Mouse (Mus musculus): ENCODE measurements around the gene Tmem139.

DNA sequence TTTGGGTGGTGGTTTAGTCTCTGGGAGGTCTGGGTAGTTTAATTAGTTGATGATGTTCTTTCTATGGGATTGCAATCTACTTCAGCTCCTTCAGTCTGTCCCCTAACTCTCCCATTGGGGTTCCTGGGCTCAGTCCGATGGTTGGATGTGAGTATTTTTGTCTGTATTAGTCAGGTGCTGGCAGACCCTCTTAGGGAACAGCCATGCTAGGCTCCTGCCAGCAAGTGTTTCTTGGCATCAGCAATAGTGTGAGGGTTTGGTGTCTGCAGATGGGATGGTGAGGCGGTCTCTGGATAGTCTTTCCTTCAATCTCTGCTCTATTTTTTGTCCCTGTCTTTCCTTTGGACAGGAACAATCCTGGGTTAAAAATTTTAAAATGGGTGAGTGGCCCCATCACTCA is 8.7 kb upstream of the Tmem139 start:
- no peak for TF ChIP-seq POLR2A (IDR thresholded peaks at IDR 0.05; ENCODE audit: extremely low read depth, insufficient read depth, low read length)
- TF ChIP-seq CTCF (IDR thresholded peaks at IDR 0.05; ENCODE audit: extremely low read depth, insufficient read depth, low read length) = no peak
